Mouse (Mus musculus) ES-Bruce4 (cell line): Measurements from ENCODE around the gene Adssl1.

ENCODE experiments used
- CTCF ChIP-seq: IDR thresholded peaks from one replicate; pipeline ENCODE4 v1.8.1; 2011; ENCODE audit warnings: low read depth, low read length
- EP300 ChIP-seq: IDR thresholded peaks from 2 replicates; pipeline ENCODE4 v1.6.1; 2011; ENCODE audit warnings: low read depth, low read length; ENCODE audit not compliant: insufficient read depth
- POLR2A ChIP-seq: IDR thresholded peaks from one replicate; pipeline ENCODE4 v1.8.1; 2011; ENCODE audit warnings: low read length; ENCODE audit not compliant: insufficient read depth

DNA sequence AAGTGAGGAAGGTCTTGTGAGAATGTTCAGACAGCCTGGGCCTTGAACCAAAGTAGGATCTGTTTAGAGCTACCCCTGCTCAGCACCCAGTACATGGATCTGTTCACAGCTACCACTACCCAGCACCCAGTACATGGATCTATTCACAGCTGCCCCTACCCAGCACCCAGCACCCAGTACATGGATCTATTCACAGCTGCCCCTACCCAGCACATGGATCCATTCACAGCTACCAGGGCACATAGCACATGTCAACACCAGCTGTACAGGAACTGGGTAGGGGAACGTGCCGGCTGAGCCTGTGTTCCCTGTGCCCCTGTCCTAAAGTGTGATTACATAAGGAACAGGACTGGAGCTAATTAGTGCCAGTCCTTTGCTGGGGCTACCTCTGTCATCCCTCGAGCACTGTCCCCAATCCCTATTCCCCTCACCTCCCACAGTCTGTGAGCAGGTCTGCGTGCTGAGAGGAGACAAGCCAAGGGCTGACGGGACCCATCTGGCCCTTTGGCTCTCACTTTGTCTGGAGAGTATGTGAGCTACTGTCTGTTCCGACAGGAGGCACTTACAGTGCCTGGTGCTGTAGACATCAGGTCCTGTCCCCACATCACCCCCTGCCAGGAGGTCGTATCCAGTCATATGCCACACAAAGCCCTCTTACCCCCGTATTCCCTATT is 29.1 kb upstream of the Adssl1 start:
- TF ChIP-seq CTCF (no peak), POLR2A (no peak), EP300 (no peak)
